Mouse (Mus musculus): ENCODE measurements around the gene Arhgap10. TPM values are rescaled to one million over a fixed set of nuclear protein-coding genes. Genes with fewer than 3 reads are reported as not detected.
A peak's percentile ranks its signal among the peaks of the same experiment; 100 is the strongest.

Arhgap10 gene
- total and polyA plus RNA-seq, 2 experiments from 2014 or later: 3.3 to 4.5 TPM

DNA sequence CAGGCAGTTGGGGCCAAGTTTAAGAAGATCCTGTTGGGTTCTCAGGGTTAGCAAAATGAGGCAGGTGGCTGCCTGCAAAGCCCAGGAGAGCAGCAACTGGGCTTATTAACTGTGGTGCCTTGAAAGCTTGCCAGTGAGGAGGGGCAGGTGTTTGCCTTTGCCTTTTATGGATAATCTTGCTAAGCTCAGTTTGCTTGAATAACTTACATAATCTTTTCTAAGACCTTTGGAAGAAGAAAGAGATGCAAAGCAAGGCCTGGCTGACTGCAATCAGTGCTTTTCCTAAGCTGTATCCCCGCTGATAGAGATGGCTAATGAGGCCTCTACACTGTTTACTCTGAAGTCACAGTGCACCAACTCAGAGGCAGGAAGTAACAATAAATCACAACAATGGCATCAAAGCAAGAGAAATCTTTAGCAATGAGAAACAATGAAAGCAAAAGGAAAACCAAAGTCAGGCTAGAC is 249.8 kb downstream of the Arhgap10 start:
- Histone ChIP-seq H3K36me3 (ENCODE audit: insufficient read depth) (no peaks in the 10 kb centered on the region), H3K4me1 (ENCODE audit: insufficient read depth) (no peaks in the 10 kb centered on the region), H3K4me3 (ENCODE audit: low read depth, low read length) (no peak overlapping the region), H3K9ac (no peak overlapping the region), H3K27ac (ENCODE audit: low read depth, low read length) (no peak overlapping the region), H3K9me3 (ENCODE audit: low read length) (0 out of 2 replicates have a peak, but pooled peaks cover 5% of the 10 kb centered on the region), H3K4me2 (ENCODE audit: low read depth) (no peak overlapping the region), H3K27me3 (ENCODE audit: insufficient read depth, low read length) (no peaks in the 10 kb centered on the region)
- 28% methylated on average over 1 of the region's 1 CpGs for WGBS
- DNase-seq (no peak), ATAC-seq (no peak)
- TF ChIP-seq CTCF (IDR thresholded peaks at IDR 0.05; ENCODE audit: low read depth): no peak

DNA sequence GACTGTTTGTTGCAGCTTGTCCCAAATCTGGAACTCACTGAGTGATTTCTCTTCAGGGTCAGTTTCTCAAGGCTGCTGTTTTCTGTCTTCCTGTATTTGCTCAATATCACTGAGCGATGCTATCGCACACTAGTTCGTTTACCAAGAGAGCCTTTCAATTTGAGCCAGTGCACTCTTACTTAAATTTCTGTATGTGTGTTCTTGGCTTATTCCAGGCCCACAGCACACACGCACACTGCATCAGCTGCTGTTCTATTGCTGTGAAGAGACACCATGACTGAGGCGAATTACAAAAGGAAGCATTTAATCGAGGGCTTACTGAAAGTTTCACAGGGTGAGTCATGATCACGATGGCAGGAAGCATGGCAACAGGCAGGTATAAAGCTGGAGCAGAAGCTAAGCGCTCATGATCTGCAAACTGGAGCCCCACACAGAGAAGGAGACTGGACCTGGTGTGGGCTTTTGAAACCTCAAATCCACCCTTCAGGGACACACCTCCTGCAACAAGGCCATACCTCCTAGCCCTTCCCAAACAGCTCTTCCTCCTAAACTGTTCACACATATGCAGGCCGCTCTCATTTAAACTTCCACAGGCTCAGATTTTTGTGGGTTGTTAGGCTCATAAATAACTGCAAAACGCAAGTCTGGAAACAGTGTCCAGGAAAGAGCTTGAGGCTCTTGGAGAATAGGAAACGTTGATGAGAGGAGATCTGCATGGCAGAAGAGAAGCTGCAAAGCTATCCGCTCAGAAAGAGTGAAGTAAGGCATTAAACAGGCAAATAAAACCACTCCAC is 255.3 kb downstream of the Arhgap10 start:
- H3K4me1 ChIP-seq (ENCODE audit: insufficient read depth): no peaks in the 10 kb centered on the region
- no peaks in the 10 kb centered on the region for H3K9me3 ChIP-seq (ENCODE audit: low read length)
- no peak for TF ChIP-seq CTCF (IDR thresholded peaks at IDR 0.05; ENCODE audit: low read depth)
- no peaks in the 10 kb centered on the region for H3K27me3 ChIP-seq (ENCODE audit: insufficient read depth, low read length)
- H3K36me3 ChIP-seq (ENCODE audit: insufficient read depth): no peaks in the 10 kb centered on the region
- ATAC-seq (no peak; the same call in 1 of the 2 replicates), DNase-seq (no peak)
- WGBS: 84% methylated on average over 12 of the region's 12 CpGs
- H3K9ac ChIP-seq: no peak overlapping the region
- H3K4me3 ChIP-seq (ENCODE audit: low read depth, low read length): no peak overlapping the region
- no peak overlapping the region for H3K27ac ChIP-seq (ENCODE audit: low read depth, low read length)
- H3K4me2 ChIP-seq (ENCODE audit: low read depth): no peak overlapping the region

DNA sequence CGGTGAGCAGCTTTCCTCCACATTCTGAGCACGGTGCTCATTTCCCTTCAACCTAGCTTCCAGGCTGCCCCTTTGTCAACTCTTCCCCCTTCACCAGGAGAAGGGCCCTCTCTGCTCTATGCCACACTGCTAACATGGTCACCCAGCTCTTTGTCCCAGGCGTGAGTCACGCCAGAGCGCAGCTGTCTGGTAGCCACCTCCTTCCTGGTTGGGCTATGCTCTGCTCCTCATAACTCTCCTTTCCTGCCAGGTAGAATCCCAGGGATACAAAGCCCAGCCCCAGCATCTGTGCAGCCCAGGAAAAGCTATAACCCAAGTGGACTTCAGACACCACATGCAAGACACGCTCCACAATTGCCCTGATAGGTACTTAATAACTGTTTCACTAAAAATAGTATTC is 256.5 kb downstream of the Arhgap10 start:
- no peaks in the 10 kb centered on the region for H3K36me3 ChIP-seq (ENCODE audit: insufficient read depth)
- DNase-seq (no peak), ATAC-seq (no peak)
- H3K27ac ChIP-seq (ENCODE audit: low read depth, low read length): no peak overlapping the region
- H3K4me3 ChIP-seq (ENCODE audit: low read depth, low read length): no peak overlapping the region
- no peak overlapping the region for H3K9ac ChIP-seq
- no peak overlapping the region for H3K4me2 ChIP-seq (ENCODE audit: low read depth)
- no peaks in the 10 kb centered on the region for H3K9me3 ChIP-seq (ENCODE audit: low read length)
- no peak for TF ChIP-seq CTCF (IDR thresholded peaks at IDR 0.05; ENCODE audit: low read depth)
- H3K27me3 ChIP-seq (ENCODE audit: insufficient read depth, low read length): no peaks in the 10 kb centered on the region
- H3K4me1 ChIP-seq (ENCODE audit: insufficient read depth): no peaks in the 10 kb centered on the region
- WGBS: 90% methylated on average over 6 of the region's 6 CpGs

DNA sequence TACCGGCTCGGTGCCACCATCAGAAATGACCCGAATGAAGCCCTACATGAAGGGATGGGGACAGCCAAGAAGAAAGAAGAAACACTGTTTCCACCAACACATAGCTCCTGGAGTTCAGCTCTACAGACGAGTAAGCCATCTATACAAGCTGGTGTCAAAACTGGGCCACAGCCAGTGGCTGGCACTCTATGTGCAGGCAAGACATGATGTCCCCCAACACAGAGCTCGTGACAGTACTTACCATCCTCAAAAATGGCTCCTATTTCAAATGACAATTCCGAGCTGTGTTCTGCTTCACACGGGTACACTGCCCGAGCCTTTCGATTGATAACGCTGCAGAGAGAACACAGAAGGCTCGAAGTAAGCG is 260.7 kb downstream of the Arhgap10 start:
- H3K4me1 ChIP-seq (ENCODE audit: insufficient read depth): no peaks in the 10 kb centered on the region
- H3K27ac ChIP-seq (ENCODE audit: low read depth, low read length): peak overlapping the region; percentile 71
- H3K27me3 ChIP-seq (ENCODE audit: insufficient read depth, low read length): no peaks in the 10 kb centered on the region
- H3K9me3 ChIP-seq (ENCODE audit: low read length): no peaks in the 10 kb centered on the region
- H3K4me3 ChIP-seq (ENCODE audit: low read depth, low read length): no peak overlapping the region
- no peaks in the 10 kb centered on the region for H3K36me3 ChIP-seq (ENCODE audit: insufficient read depth)
- H3K4me2 ChIP-seq (ENCODE audit: low read depth): no peak overlapping the region
- 81% methylated on average over 12 of the region's 12 CpGs for WGBS
- DNase-seq (peak; percentile 40), ATAC-seq (peak; percentile 50)
- no peak overlapping the region for H3K9ac ChIP-seq
- TF ChIP-seq CTCF (IDR thresholded peaks at IDR 0.05; ENCODE audit: low read depth): no peak

DNA sequence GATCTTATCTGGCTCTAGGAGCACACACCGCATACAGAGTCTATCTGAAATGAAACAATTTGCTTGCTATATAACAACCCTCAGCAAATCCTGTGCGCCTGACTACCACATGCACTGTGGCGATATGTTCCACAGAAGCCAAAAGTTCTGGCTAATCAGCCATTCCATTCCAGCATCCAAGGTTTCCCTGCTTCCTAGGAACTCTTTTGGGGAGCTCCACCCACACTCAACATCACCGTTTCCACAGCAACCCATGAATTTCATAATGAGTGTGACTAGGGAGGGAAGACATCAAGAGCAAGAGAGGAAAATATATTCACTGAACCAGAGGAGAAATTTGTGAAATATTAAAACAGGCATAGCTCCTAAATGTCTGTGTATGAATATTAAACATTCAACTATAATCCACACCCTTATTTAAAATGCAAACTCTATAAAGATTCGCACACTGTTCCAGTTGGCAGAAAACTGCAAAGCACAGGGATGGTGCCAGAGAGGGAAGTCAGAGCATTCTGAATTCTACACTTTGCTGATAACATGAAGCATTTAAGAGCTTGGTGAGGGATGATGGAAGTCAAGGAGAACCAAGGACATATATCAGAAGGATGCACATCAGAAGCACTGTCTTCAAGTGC is 261.2 kb downstream of the Arhgap10 start:
- Histone ChIP-seq H3K9me3 (ENCODE audit: low read length) (no peaks in the 10 kb centered on the region), H3K27ac (ENCODE audit: low read depth, low read length) (peak overlapping the region; percentile 71), H3K4me3 (ENCODE audit: low read depth, low read length) (no peak overlapping the region), H3K9ac (no peak overlapping the region), H3K27me3 (ENCODE audit: insufficient read depth, low read length) (no peaks in the 10 kb centered on the region), H3K36me3 (ENCODE audit: insufficient read depth) (no peaks in the 10 kb centered on the region), H3K4me1 (ENCODE audit: insufficient read depth) (no peaks in the 10 kb centered on the region), H3K4me2 (ENCODE audit: low read depth) (no peak overlapping the region)
- TF ChIP-seq CTCF (IDR thresholded peaks at IDR 0.05; ENCODE audit: low read depth): no peak
- WGBS: 51% methylated on average over 5 of the region's 5 CpGs
- DNase-seq (peak; percentile 76), ATAC-seq (peak; percentile 94)

DNA sequence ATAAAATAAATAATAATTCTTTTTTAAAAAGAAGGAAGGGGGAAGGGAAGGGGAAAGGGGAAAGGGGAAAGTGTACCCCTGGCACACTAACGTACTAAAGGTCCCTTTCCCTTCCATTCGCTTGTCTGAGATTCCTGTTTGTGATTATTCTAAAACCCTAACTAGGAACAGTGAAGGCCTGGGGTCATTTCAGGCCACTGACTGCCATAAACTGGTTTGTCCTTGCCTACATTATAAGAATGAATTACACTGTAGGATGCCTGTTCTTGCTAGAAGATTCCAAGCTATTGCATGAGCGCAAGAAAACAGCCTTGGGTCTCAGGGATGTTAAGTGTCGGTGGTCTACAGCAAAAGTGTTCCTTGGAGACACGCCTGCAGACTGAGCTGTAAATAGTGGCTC is 263.3 kb downstream of the Arhgap10 start:
- no peaks in the 10 kb centered on the region for H3K36me3 ChIP-seq (ENCODE audit: insufficient read depth)
- 82% methylated on average over 5 of the region's 5 CpGs for WGBS
- H3K9ac ChIP-seq: no peak overlapping the region
- H3K9me3 ChIP-seq (ENCODE audit: low read length): no peaks in the 10 kb centered on the region
- H3K27me3 ChIP-seq (ENCODE audit: insufficient read depth, low read length): no peaks in the 10 kb centered on the region
- no peak overlapping the region for H3K4me3 ChIP-seq (ENCODE audit: low read depth, low read length)
- DNase-seq (no peak), ATAC-seq (no peak)
- no peak for TF ChIP-seq CTCF (IDR thresholded peaks at IDR 0.05; ENCODE audit: low read depth)
- H3K4me1 ChIP-seq (ENCODE audit: insufficient read depth): no peaks in the 10 kb centered on the region
- H3K27ac ChIP-seq (ENCODE audit: low read depth, low read length): no peak overlapping the region
- no peak overlapping the region for H3K4me2 ChIP-seq (ENCODE audit: low read depth)

DNA sequence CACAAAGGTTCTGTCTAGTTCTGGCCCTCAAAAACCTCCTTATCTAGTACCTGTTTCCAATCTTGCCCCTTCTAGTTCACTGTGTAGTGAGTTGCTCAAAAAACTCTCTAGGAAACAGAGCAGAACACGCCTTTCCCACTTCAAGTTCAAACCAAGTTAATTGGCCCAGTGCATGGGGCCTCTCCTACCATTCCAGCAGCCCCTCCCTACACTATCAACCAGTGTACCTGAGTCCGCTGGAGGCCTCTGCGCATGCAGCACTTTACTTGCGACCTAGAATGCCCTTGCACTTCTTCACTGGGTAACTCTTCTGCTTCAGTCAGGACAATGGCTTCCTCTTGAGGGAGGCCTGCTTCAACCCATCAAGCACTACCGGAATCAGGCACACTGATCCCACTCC is 266.6 kb downstream of the Arhgap10 start:
- H3K27ac ChIP-seq (ENCODE audit: low read depth, low read length): no peak overlapping the region
- H3K4me2 ChIP-seq (ENCODE audit: low read depth): no peak overlapping the region
- no peak for DNase-seq
- H3K36me3 ChIP-seq (ENCODE audit: insufficient read depth): no peaks in the 10 kb centered on the region
- H3K9me3 ChIP-seq (ENCODE audit: low read length): no peaks in the 10 kb centered on the region
- no peaks in the 10 kb centered on the region for H3K27me3 ChIP-seq (ENCODE audit: insufficient read depth, low read length)
- WGBS: 91% methylated on average over 5 of the region's 5 CpGs
- ATAC-seq: no peak
- H3K4me3 ChIP-seq (ENCODE audit: low read depth, low read length): no peak overlapping the region
- TF ChIP-seq CTCF (IDR thresholded peaks at IDR 0.05; ENCODE audit: low read depth): no peak
- H3K4me1 ChIP-seq (ENCODE audit: insufficient read depth): no peaks in the 10 kb centered on the region
- H3K9ac ChIP-seq: no peak overlapping the region

All from forebrain, postnatal 0 days (tissue).